Mouse (Mus musculus) layer of hippocampus, adult 2 months (tissue): Measurements from ENCODE around the gene Evx2. TPM values are rescaled to one million over a fixed set of nuclear protein-coding genes. Genes with fewer than 3 reads are reported as not detected.

Experiments used
- DNase-seq, 2 experiments: peaks; one replicate each; pipeline ENCODE4 v3.0.0; 2022; ENCODE audit warnings: low spot score in 2 of 2
- H3K27ac ChIP-seq: fragments of 200-600 bp; 2 replicates; pipeline ENCODE4 v1.8.1; 2022
- H3K4me3 ChIP-seq: fragments of 200-600 bp; 2 replicates; pipeline ENCODE4 v1.8.1; 2022; ENCODE audit warnings: mild to moderate bottlenecking
- CTCF ChIP-seq: fragments of 200-600 bp; conservative IDR thresholded peaks from 2 replicates; pipeline ENCODE4 v1.8.1; 2022; ENCODE audit warnings: antibody characterized with exemption, mild to moderate bottlenecking, moderate library complexity
- total RNA-seq, 2 experiments: library from RNA; stranded (reverse); gene quantifications; 2 replicates each; pipeline ENCODE4 v1.2.3; 2021

Evx2 gene
- total RNA-seq, 2 experiments from 2014 or later = not detected

DNA sequence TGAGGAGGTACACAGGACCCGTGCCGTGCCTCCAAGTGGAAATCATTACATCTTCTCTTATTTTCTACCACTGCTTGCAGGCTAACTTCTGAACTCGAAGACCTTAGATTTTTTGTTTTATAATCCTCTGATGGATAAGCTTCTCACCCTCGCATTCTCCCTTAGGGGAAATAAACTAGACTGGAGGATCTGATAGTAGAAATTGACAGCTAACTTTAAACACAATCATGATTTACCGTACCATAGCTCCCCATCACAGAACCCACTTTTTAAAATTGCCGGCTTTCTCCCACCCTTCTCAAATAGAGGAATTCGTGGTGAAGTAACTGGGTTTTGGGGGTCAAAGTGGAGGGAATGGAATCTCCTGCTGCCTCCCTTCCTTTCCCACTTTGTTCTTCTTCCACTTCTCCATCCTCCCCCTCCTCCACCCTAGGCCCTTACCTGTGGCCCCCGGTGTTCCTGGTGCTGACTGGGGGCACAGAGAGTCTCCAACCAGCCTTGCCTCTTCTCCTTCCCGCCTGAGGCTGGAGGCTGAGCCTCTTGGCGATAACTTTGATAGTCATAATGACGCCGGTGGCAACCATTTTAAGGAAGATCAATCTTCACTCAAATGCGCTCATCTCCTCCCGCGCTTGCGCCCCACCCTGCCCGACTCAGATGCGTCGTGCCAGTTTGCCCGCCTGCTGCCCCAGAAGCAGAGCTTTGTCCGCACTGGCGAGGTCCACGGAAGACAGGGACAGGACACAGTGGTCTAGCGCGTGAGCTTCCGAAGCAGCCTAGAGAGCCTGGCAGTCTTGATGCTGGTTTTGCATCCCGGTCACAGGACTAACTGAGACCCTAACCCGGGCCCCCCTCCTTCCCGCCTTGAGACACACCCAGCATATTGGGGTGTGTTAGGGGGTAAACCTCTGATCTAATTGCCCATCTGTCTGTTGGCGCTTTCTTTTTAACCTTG is 1.3 kb upstream of the Evx2 start:
- TF ChIP-seq CTCF = no peak
- DNase-seq = no peak
- H3K27ac ChIP-seq = no peak overlapping the region
- no peak overlapping the region for H3K4me3 ChIP-seq

DNA sequence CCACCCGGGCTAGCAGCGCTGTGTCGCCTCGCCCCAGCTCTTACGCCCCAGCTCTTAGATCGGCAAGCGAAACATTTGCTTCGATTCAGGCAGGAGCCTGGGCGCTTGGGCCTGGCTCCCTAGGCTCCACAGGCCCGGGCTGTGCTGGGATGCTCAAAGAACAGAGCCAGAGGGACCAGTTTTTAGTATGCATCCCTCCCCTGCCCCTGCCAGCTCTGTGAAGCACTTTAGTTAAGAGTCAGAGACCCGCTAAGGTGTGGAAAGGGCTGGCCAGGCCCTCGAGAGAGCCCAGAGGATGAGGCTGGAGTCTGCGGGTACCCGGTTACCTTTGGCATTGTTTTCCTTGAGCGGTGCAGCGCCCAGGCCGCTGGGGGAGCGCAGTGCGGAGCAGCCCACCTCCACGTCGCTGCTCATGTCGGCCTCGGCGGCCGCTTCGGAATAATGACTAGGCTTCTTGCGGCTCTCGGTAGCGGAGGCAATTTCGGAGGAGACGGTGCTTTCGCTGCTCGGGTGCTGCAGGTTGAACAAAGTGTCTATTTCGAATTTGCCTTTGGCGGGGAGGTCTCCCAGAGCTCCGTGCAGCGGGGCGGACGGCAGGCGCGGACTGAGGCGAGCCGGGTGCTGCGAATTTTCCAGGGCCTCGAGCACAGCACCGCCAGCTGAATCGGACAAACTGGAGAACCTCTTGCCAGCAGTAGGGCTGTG is 538 bp downstream of the Evx2 start:
- TF ChIP-seq CTCF = no peak
- Histone ChIP-seq H3K27ac (no peak overlapping the region), H3K4me3 (no peak overlapping the region)

DNA sequence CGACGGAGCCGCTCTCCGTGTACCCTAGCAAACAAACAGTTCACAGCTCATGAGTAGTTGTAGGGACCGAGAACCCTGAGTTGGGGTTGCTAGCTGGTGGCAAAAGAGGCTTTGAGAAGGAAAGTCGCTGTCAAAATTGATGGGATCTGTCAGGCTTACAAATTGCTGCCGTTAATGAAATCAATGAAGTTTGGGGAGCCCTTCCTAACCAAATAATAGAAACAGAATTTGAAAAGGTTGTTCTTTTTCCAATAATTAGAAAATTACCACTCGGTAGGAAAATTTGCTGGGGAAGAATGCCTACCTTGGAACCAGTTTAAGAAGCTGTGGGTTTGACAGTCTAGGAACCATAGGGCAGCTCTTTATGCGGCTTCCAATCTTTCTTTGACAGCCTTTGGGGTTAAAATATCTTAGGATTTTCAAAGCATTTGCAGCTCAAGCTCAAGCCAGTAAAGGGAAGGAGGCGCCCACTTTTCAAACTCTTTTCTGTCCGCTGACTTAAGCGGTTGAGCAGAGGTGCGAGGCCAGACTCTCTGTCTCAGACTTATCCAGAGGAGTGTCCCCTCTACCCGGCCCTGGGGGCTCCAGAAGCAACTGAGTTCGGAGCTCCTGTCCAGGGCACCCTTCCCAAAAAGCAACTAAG is 1.2 kb downstream of the Evx2 start:
- no peak overlapping the region for H3K4me3 ChIP-seq
- TF ChIP-seq CTCF = no peak
- no peak for DNase-seq
- no peak overlapping the region for H3K27ac ChIP-seq

More for the DNA sequence above, 538 bp downstream of the Evx2 start:
- no peak for DNase-seq

DNA sequence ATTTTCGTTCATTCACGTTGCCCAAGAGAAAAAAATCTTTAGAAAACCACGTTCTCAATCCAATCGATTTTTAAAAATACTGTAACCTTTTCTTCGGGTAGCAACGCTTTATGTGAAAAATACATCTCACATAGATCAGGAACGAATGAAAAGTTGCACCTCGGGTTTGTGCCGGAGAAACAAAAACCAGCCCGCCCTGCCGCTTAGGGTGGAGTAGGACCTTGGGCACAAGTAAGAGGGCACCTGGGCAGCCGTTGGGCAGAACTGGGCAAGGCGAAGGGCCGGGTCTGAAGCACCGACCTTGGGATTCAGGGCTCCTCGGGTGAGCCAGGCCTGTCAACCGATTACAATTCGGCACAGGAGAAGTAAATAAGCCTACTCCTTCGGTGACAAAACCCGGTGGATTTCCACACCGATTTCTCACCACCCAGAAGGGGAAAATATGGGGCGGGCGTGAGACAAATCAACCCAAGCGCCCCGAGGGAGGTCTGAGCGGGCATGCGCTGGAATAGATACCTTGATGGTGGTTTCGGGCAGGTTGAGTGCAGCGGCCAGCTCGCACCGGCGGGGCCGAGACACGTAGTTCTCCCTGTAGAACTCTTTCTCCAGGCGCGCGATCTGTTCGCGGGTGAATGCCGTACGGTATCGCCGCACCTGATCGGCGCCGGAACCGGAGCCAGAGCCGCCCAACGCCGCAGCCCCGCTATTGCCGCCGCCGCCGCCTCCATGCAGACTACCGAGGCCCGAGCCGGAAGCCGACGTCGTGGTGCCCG is 1.9 kb downstream of the Evx2 start:
- TF ChIP-seq CTCF = no peak
- no peak for DNase-seq
- no peak overlapping the region for H3K27ac ChIP-seq
- H3K4me3 ChIP-seq = no peak overlapping the region

DNA sequence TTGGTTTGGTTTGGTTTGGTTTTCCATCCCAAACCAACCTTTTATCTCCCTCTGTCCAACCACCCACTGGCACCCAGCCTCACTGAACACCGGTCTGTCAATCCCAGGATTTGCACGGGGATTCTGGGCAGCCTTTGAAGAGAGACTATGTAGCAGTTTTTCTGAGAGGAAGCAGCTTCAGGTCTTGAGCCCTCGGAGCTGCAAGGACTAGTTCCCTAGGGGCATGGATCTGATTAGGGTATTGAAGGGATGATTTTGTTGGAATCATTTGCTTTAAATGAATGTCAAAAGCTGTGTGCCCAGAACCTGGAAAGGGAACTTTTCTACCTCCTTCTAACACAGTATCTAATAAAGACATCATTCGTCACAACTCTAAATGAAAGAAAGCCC is 2.7 kb downstream of the Evx2 start:
- Histone ChIP-seq H3K27ac (no peak overlapping the region), H3K4me3 (no peak overlapping the region)
- TF ChIP-seq CTCF = no peak
- DNase-seq = no peak

DNA sequence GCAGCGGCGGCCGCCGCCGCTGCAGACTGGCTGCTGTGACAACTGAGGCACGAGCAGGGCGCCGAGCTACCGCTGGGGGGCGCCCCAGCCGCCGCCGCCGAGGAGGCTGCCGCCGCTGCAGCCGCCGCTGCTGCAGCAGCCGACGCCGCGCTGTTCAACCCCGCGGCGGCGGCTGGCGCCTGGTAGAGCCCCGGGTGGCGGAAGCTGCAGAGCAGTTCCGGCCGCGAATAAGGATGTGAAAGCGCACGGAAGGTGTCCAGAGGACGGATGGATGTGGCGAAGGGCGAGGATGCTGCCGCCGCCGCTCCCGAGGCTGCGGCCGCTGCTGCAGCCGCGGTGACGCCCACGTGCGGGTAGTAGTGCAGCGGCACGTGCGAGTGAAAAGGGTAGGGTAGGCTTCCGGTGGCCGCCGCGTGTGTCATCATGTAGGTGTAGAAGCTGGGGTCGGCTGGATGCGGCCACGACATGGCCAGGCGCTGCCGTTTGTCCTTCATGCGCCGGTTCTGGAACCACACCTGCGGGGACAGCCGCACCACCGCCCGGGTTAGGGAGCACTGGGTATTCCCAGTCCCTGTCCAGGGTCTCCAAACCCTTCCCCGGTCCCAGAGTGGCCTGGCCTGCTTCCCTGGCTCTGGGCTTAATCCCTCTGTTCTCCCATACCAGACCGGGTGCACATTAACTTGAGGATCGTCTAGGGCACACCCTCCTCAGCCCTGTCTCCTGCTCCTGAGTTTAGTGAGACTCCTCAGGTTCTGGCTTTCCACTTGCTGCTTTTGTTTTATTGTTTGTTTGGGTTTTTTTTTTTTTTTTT is 3.3 kb downstream of the Evx2 start:
- Histone ChIP-seq H3K27ac (no peak overlapping the region), H3K4me3 (no peak overlapping the region)
- no peak for TF ChIP-seq CTCF
- DNase-seq = no peak

DNA sequence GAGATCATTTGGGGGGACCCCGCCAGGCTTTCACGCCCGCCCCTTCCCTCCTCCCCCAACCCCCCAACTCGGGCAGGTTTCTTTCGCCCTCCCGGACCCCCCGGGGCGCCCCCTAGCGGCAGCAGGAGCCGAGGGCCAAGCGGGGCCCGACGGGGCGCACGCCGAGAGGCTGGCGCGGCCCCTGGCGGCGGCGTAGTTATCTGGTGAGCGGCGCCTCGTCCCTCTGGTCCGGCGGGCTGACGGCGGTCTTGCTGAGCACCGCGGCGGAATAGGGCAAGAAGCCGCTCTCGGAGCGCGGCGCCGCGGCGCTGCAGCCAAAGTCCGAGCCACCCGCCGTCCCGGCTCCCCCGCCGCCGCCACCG is 4.0 kb downstream of the Evx2 start:
- no peak for DNase-seq
- no peak overlapping the region for H3K4me3 ChIP-seq
- TF ChIP-seq CTCF = peak; percentile 65
- H3K27ac ChIP-seq = no peak overlapping the region

DNA sequence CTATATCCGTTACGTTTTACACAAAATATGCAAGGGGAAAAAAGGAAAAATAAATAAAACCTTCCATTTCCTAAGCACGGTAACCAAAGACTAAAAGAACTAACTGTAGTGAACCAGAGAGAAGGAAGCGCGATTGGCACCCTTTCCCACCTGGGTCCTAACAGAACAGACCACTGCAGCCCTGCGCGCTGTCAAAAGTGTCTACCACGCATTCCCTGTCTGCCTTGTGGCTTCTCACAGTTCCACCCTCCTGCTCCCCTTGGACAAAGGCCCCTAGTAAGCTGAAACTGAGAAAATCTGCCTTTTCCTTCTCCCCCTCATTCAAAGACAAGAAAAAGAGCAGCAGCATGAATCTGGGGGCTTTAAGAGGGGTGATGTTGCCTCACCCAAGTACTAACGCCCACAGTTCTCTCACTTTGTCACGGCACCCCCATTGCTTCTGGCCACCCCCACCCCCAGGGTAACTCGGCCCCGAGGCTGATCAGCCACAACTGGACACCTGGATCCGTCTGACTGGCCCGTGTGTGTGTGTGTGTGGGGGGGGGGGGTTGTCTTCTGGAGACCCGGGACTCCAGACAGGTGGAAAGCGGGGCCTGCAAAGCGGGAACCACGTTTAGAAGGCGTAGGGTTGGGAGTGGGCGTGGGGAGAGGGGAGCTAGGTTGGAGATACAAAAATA is 4.5 kb downstream of the Evx2 start:
- Histone ChIP-seq H3K4me3 (no peak overlapping the region), H3K27ac (no peak overlapping the region)
- TF ChIP-seq CTCF = no peak
- no peak for DNase-seq

DNA sequence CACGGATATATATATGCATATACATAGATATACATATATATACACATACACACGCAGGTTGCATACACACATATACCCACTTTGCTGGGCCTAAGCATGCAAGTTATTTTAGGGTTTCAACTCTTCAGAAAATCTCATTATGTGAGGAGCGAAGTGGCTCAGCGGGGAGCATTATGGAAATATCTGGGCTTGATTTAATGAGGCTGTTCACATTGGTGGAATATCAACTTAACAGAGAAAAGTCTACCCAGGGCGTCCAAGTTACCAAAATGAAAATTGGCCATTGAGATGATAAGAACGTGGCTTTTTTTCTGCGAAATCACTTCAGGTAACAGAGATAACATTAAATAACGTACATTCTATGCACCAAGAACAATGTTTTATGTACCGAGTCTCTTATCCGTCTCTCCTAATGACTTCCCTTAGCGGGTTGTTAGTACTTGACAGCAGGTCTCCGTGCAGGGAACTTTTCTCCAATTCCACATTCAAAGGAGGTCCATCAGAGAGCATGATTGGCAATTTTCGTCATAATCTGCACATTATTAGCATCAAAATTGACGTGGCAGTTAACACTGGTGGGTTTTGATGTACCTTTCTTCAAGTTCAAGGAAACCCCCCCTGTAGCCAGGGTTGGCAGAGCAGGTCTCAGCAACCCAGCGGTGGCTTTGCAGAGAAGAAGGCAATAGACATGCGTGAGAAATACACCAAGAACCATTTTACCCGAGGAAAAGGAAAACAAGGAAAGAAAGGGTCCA is 5.4 kb downstream of the Evx2 start:
- no peak for DNase-seq
- H3K4me3 ChIP-seq = no peak overlapping the region
- TF ChIP-seq CTCF = no peak
- no peak overlapping the region for H3K27ac ChIP-seq

DNA sequence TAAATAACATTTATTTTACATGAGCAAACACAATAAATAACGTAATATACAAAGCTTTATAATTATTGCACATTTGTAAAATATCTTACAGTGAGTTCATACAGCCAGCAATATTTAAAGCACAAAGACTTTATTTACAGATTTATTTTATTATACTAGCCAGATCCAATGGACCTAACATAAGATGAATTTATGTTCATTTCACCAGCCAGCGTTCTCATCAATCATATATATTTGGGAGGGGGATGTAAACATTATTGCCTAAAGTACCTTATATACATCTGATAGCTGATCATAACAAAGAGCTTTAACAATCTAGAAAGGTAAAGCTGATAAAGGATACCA is 6.4 kb downstream of the Evx2 start:
- no peak for TF ChIP-seq CTCF
- DNase-seq = no peak

More for the DNA sequence above, 6.4 kb downstream of the Evx2 start:
- Histone ChIP-seq H3K4me3 (no peak overlapping the region), H3K27ac (no peak overlapping the region)
